Mouse (Mus musculus) liver, adult (tissue): ENCODE data around the gene Palm3.

Experiments used
- GATA4 ChIP-seq: IDR thresholded peaks from 2 replicates; pipeline ENCODE4 v1.6.1; 2014; ENCODE audit warnings: mild to moderate bottlenecking, low read length; ENCODE audit not compliant: insufficient replicate concordance

Palm3 gene

GRCm38 (mm10) chr8:84065457-84066072, 44.3 kb downstream of the Palm3 start:
- TF ChIP-seq GATA4 = no peak

DNA sequence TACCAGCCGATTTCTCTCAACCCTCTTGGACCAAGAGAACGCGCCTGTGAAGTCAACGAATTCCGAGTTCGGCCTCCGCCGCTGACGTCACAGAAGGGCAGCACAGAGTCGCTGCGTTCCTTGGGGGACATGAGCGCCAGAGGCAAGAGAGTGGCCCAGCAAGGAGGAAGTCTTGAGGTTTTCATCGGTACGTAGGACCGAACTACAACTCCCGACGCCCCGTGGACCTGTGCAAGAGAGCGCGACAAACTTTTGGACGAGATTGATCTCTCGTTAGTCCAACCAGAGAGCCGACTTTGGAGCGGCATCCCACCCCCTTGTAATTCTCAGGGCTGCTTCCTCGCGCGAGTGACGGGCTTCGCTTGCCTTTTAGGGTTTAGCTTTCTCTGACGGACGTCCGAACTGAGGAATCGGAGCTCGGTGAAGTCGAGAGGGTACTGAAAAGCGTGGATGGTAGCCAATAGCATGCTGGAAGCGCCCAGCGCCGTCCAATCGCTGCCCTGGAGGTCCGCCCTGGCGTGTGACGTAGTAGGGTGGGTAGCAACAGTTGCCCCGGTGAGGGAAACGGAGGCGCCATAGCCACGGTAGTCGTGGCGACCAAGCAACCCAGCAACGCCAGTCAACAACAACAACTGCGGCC, 45.1 kb downstream of the Palm3 start, which contains the start of gene Rfx1:
Gene Rfx1, plus strand, starts transcription at position 544 of the 640 bp plus-strand sequence.
- peak; percentile 11; the same call in 1 of the 2 replicates for TF ChIP-seq GATA4

GRCm38 (mm10) chr8:84067047-84067573, 45.8 kb downstream of the Palm3 start:
- no peak for TF ChIP-seq GATA4

DNA sequence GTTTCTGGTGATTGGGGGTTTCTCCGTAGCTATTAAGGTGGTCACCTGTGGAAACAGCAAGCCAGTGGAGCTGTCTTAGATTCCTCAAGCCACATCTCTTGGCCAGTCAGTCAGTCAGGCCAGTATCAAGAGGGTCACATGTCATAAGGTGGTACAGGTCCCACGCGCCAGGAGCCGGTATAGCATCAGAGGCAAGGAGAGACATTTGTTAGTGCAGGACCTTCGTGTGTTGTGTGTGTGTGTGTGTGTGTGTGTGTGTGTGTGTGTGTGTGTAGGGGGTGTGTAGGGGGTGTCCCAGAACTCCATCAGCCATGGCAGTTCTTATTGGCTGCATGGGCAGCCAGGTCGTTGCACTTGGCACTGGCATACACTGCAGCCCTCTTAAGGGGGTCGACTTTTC, 46.6 kb downstream of the Palm3 start:
- no peak for TF ChIP-seq GATA4

- no peak for TF ChIP-seq GATA4
Measured at GRCm38 (mm10) chr8:84068316-84069035, 47.2 kb downstream of the Palm3 start.

- TF ChIP-seq GATA4 = no peak
Measured at GRCm38 (mm10) chr8:84069169-84069568, 47.9 kb downstream of the Palm3 start.

DNA sequence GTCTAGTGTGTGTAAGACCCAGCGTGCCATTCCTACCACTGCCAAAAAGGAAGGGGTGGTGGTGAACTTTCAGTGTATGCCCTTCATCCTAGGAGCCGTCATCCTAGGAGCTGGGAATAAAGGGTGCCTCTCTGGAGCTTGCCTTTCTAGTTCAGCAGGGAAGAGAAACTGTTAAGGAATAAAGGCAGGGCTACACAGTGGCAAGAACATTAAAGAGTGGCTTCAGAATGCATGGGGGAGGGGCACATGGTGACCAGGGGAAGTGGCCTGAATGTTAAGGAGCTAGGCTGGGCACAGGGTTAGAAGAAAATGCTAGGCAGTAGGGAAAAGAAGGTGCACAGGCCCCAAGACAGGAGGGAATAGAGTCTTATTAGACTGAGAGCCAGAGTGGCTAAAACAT, 48.5 kb downstream of the Palm3 start:
- TF ChIP-seq GATA4 = no peak

GRCm38 (mm10) chr8:84070241-84070640, 49.0 kb downstream of the Palm3 start:
- TF ChIP-seq GATA4 = no peak

DNA sequence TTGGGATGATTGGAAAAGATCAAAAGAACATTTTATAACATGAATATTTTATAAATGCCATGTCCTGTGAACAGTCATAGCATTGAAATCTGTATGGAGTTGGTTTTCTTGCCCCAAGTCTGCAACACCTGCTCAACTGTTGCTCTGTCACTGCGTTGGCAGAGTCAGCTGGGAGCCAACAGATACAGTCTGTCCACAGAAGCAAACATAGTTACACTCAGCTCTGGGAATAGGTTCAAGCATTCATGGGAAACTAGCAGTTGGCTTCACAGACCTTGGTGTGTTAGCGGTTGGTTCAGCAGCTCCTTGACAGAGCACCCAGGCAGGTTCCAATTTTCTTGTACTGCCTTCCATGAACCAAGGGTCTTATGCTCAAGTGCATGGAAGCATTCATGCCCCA, 49.4 kb downstream of the Palm3 start:
- no peak for TF ChIP-seq GATA4

DNA sequence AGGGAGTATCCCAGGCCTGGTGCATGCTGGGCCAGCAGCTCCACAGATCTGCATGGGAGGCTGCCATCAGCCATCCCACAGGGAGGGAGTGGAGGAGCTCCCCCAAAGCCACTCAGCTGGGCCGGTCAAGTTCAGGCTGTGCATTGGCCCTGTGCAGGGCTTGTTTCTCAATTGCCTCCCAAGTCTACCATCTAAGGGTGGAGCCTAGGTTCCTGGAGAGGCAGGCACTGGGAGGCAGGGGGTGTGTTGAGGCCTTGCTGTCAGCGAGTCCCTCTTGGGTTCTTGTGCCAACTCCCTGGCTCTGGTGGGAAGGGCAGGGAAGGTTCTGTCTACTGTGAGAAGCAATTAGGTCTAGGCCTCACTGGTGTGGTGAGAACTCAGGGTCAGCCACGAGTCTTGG, 50.6 kb downstream of the Palm3 start:
- no peak for TF ChIP-seq GATA4

- TF ChIP-seq GATA4 = no peak
Measured at GRCm38 (mm10) chr8:84072321-84072720, 51.0 kb downstream of the Palm3 start.

DNA sequence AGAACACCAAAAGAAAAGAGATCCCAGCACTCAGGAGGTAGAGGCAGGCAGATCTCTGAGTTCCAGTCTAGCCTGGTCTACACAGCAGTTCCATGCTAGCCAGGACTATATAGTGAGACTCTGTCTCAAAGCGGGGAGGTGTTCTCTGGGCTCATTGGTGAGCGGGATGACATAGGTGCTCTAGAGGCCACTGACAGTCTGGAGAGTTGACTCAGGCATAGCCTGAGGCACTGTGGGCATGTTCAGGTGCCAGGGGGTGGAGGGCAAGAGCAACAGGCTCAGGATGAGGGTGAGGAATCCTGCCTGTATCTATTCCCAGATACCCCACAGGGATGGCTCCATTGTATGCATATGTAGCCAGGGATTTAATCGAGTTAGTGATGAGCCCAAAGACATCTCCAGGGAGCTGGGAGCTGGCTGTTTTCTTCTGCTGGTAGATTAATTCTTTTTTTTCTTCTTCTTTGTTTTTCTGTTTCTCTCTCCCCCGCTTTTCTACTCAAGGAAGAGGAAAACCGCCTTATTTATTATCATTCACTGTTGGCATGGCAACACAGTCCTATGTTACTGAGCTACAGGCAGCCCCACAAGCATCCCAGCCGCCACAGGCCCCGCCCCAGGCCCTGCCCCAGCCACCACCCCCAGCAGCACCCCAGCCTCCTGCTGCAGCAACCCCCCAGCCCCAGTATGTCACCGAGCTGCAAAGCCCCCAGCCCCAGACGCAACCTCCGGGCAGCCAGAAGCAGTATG, 52.1 kb downstream of the Palm3 start:
- TF ChIP-seq GATA4 = no peak

- TF ChIP-seq GATA4 = no peak
Measured at GRCm38 (mm10) chr8:84076412-84076811, 55.1 kb downstream of the Palm3 start.

DNA sequence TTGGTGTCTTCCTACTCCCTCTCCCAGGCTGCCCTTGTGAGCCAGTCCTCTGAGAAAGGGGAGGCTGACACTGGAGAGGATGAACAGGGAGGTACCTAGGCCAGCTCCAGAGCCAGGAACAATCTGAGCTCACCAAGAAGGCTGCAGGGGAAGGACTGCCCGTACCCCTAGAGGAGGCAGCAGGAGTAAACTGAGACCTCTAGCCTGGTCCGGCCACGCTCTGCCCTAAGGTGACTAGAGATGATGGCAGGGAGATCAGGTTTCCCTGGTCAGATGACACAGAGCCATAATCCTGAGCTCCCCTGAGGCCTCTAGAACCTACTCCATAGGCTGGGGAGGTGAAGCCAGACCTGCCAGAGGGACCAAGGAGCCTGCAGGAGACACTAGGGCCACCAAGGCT, 55.6 kb downstream of the Palm3 start:
- no peak for TF ChIP-seq GATA4

- TF ChIP-seq GATA4 = no peak
Measured at GRCm38 (mm10) chr8:84079206-84079605, 57.9 kb downstream of the Palm3 start.
